Mouse (Mus musculus): ENCODE results near the gene Tent4b.

GRCm38 (mm10) chr8:88244298-88244697 lies 45.3 kb downstream of the Tent4b start:
- TF ChIP-seq CTCF (IDR thresholded peaks at IDR 0.05; ENCODE audit: extremely low read depth, insufficient read length, insufficient replicate concordance, low read depth, low read length) (peak; percentile 93; the same call in 1 of the 2 replicates), POLR2A (IDR thresholded peaks at IDR 0.05; ENCODE audit: low read depth, low read length) (no peak)

Data from small intestine, adult 2 months (tissue).